Mouse (Mus musculus): Measurements from ENCODE around the gene Acbd7. TPM values are rescaled to one million over a fixed set of nuclear protein-coding genes. Genes with fewer than 3 reads are reported as not detected.

Acbd7 gene
- polyA plus RNA-seq (2016; fragmentation: Nextera tagmentation; extraction: Ambion mirVana), result 0.60 TPM in 1 of 2 replicates, not detected in the other

DNA sequence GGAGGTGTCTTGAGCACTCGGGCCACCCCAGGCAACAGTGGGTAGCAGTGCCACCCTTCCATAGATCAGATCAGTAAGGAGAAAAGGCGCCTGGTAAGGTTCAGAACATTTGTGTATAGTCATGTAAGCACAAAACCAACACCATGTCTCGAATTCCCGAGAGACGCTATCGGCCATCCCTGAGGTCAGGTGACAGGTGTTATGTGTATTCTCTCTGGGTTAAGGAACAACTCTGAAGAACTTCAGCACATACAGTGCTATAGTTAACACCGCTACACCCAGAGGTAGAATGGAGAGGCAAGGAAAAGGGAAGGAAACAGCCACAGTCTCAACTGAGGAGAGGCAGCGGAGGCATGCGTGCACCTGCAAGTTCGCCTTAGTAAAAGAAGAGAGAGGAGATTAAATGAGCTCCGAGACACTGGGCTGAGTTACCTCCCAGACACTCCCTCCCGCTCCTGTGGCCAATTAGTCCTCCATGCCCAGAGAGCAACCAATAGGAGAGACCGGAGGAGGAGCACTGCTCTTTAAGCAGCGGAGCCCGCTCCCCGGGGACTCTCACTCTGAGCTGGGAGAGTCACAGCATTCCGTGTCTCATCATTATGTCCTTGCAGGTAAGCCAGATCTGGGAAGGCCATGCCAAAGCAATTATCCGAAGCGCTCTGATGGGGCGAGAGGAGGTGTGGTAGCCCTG, at the start of gene Acbd7:
Acbd7 (plus strand) TSS at position 558 of the 691 bp plus-strand sequence.
- H3K4me3 ChIP-seq (replicated peaks), result peak within 1 kb of the TSS; percentile 16
- no peak within 1 kb of the TSS for H3K27ac ChIP-seq
- no peak for ATAC-seq (ENCODE audit: insufficient number of reproducible peaks, insufficient read depth, low FRiP score, low TSS enrichment, low read depth)
- no peak within 1 kb of the TSS for H3K9ac ChIP-seq (replicated peaks)
- peaks cover 21% of the 10 kb centered on the region for H3K27me3 ChIP-seq
- H3K9me3 ChIP-seq, result no peaks in the 10 kb centered on the region
- H3K4me1 ChIP-seq (replicated peaks), result peaks cover 18% of the 10 kb centered on the region
- H3K4me2 ChIP-seq, result peak within 1 kb of the TSS; percentile 48
- H3K36me3 ChIP-seq, result no peaks in the 10 kb centered on the region
- 5% methylated on average over 20 of the region's 20 CpGs for WGBS

GRCm38 (mm10) chr2:3286243-3286642, 49.7 kb upstream of the Acbd7 start:
- no peak overlapping the region for H3K9ac ChIP-seq (replicated peaks)
- 79% methylated on average over 2 of the region's 2 CpGs for WGBS

DNA sequence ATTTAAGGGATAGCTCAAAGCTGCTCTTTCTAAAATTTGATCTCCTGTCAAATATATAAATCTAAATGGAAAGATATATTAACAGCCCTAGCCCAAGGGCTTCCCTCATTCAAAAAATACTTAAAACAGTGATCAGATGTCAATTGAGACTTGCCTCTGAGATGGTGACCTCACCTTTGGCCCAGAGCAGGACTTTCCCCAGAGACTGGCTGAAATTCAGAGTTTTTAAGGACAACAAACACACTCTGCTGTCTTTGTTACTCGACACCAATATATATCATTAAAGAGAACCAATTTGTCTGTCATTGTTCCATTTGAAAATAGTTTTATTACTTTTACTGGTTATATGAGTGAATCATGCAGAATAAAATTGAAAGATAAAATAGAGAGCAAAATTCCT, 46.4 kb upstream of the Acbd7 start:
- H3K27ac ChIP-seq, result no peak overlapping the region
- no peaks in the 10 kb centered on the region for H3K36me3 ChIP-seq
- ATAC-seq (ENCODE audit: insufficient number of reproducible peaks, insufficient read depth, low FRiP score, low TSS enrichment, low read depth), result no peak

More at GRCm38 (mm10) chr2:3286243-3286642, 49.7 kb upstream of the Acbd7 start:
- no peak overlapping the region for H3K4me2 ChIP-seq
- no peaks in the 10 kb centered on the region for H3K27me3 ChIP-seq
- peaks cover 6% of the 10 kb centered on the region for H3K4me1 ChIP-seq (replicated peaks)
- no peak overlapping the region for H3K27ac ChIP-seq
- no peaks in the 10 kb centered on the region for H3K9me3 ChIP-seq
- H3K36me3 ChIP-seq, result no peaks in the 10 kb centered on the region
- H3K4me3 ChIP-seq (replicated peaks), result no peak overlapping the region
- ATAC-seq (ENCODE audit: insufficient number of reproducible peaks, insufficient read depth, low FRiP score, low TSS enrichment, low read depth), result no peak

GRCm38 (mm10) chr2:3292170-3292569, 43.8 kb upstream of the Acbd7 start:
- no peak overlapping the region for H3K27ac ChIP-seq
- no peak overlapping the region for H3K4me2 ChIP-seq
- no peaks in the 10 kb centered on the region for H3K9me3 ChIP-seq
- H3K36me3 ChIP-seq, result no peaks in the 10 kb centered on the region
- no peak for ATAC-seq (ENCODE audit: insufficient number of reproducible peaks, insufficient read depth, low FRiP score, low TSS enrichment, low read depth)
- H3K4me3 ChIP-seq (replicated peaks), result no peak overlapping the region
- no peak overlapping the region for H3K9ac ChIP-seq (replicated peaks)
- H3K4me1 ChIP-seq (replicated peaks), result no peaks in the 10 kb centered on the region
- 84% methylated on average over 1 of the region's 1 CpGs for WGBS
- H3K27me3 ChIP-seq, result no peaks in the 10 kb centered on the region

More for the DNA sequence above, 46.4 kb upstream of the Acbd7 start:
- no peaks in the 10 kb centered on the region for H3K27me3 ChIP-seq
- peaks cover 6% of the 10 kb centered on the region for H3K4me1 ChIP-seq (replicated peaks)
- H3K9ac ChIP-seq (replicated peaks), result no peak overlapping the region
- H3K4me3 ChIP-seq (replicated peaks), result no peak overlapping the region
- no peak overlapping the region for H3K4me2 ChIP-seq
- H3K9me3 ChIP-seq, result no peaks in the 10 kb centered on the region
- 83% methylated on average over 1 of the region's 1 CpGs for WGBS

DNA sequence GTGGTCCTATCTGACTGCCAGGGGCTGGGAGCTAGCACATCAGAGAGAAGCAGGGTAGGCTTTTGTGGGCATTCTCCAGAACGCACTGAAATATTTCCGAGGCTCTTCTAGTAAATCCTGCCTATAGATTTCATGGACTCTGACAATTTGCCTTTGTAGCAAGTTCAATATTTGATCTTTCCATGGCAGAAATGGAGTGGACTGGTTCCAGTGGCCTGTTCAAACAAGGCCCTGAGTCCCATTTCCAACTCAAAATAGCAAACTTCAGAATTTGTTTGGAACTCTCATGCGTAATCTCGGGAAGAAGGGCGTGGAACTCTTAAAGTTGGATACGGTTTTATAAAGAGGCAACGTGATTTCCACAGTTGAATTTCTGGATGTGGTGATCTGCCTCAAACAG, 40.1 kb upstream of the Acbd7 start:
- no peak overlapping the region for H3K9ac ChIP-seq (replicated peaks)
- H3K9me3 ChIP-seq, result no peaks in the 10 kb centered on the region
- no peak overlapping the region for H3K4me2 ChIP-seq
- H3K27ac ChIP-seq, result no peak overlapping the region
- no peaks in the 10 kb centered on the region for H3K27me3 ChIP-seq
- no peaks in the 10 kb centered on the region for H3K36me3 ChIP-seq
- no peak for ATAC-seq (ENCODE audit: insufficient number of reproducible peaks, insufficient read depth, low FRiP score, low TSS enrichment, low read depth)
- no peaks in the 10 kb centered on the region for H3K4me1 ChIP-seq (replicated peaks)
- 92% methylated on average over 7 of the region's 7 CpGs for whole genome bisulfite sequencing
- no peak overlapping the region for H3K4me3 ChIP-seq (replicated peaks)

GRCm38 (mm10) chr2:3305426-3306025, 30.4 kb upstream of the Acbd7 start:
- Histone ChIP-seq H3K9ac (replicated peaks) (no peak overlapping the region), H3K27me3 (no peaks in the 10 kb centered on the region), H3K4me3 (replicated peaks) (no peak overlapping the region), H3K9me3 (no peaks in the 10 kb centered on the region), H3K27ac (no peak overlapping the region), H3K36me3 (peaks cover 10% of the 10 kb centered on the region), H3K4me2 (no peak overlapping the region), H3K4me1 (replicated peaks) (no peaks in the 10 kb centered on the region)
- WGBS, result 85% methylated on average over 3 of the region's 3 CpGs
- ATAC-seq (ENCODE audit: insufficient number of reproducible peaks, insufficient read depth, low FRiP score, low TSS enrichment, low read depth), result no peak

DNA sequence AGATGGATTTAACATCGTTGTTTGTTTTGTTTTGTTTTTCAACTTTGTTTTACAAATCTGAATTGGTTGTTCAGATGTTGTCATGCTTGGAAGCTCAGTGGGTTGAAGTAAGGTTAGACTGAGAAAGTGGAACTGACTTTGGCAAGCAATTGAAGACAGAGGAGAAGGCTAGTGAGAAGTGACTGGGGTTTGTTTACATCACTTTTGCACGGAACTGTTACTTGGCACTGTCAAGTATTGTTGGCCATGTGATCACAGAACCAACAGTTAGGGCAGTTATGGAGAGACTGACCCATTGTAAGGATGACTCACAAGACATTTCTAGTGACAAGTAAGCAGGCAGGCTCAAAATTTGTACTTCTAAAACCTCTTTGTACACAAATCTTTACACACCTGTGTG, 12.8 kb upstream of the Acbd7 start:
- H3K27me3 ChIP-seq, result no peaks in the 10 kb centered on the region
- no peak overlapping the region for H3K9ac ChIP-seq (replicated peaks)
- H3K4me1 ChIP-seq (replicated peaks), result no peaks in the 10 kb centered on the region
- no peaks in the 10 kb centered on the region for H3K9me3 ChIP-seq
- H3K27ac ChIP-seq, result no peak overlapping the region
- ATAC-seq (ENCODE audit: insufficient number of reproducible peaks, insufficient read depth, low FRiP score, low TSS enrichment, low read depth), result no peak
- H3K4me3 ChIP-seq (replicated peaks), result no peak overlapping the region
- H3K36me3 ChIP-seq, result peaks cover 64% of the 10 kb centered on the region
- WGBS, result 84% methylated on average over 2 of the region's 2 CpGs
- no peak overlapping the region for H3K4me2 ChIP-seq

DNA sequence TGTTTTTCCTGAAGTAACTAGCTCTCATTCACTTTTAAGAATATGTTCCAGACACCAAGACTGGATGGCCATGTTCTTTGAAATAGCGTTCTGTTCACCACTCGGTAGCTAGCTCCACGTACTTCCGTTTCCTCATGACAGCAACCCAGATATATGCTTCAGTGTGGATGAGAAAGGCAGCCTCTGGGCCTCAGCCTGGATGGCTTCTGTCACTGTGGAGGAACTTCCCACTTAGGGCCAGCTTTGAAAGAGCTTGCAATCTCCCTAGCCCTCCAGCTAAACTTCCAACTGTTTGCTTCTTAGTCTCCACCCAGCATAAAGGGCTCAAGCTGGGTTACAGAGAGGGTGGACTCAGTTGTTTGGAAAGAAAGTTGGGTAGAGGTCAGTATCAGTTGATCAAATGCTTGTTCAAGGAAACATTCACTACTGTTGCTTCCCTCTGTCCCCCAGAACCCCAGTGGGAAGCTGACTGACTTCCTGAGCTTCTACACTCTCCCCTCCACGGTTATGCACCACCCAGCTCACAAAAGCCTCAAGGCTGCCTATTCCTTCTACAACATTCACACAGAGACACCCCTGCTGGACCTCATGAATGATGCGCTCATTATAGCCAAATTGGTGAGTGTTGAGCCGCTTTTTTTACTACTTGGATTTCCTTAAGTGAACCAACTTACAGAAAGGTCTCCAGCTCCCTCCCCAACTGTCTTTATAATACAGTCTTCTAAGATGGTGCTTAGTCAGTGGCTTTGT, 11.4 kb upstream of the Acbd7 start:
- Histone ChIP-seq H3K4me1 (replicated peaks) (no peaks in the 10 kb centered on the region), H3K27ac (no peak overlapping the region), H3K4me3 (replicated peaks) (no peak overlapping the region), H3K36me3 (peaks cover 70% of the 10 kb centered on the region), H3K9me3 (no peaks in the 10 kb centered on the region), H3K27me3 (no peaks in the 10 kb centered on the region), H3K9ac (replicated peaks) (no peak overlapping the region), H3K4me2 (no peak overlapping the region)
- 91% methylated on average over 7 of the region's 7 CpGs for WGBS
- ATAC-seq (ENCODE audit: insufficient number of reproducible peaks, insufficient read depth, low FRiP score, low TSS enrichment, low read depth), result no peak

DNA sequence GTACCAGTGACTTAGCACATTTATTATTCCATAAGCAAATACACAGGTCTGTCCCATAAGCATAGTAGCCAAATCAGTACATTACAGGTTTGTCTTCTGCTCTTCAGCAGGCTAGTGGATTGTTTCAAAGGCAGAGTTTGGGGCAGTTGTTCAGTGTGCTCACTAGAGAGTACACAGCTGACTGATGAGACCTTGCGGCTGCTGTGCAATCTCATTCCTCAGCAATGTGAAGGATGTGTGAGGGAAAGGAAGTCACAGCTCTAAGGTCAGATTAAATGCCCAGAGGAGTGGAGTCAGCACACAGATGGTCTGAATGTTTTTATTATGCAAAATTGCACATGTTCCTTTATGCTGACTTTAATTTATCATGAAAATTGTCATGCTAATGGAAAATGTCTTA, 9.4 kb upstream of the Acbd7 start:
- peaks cover 63% of the 10 kb centered on the region for H3K36me3 ChIP-seq
- WGBS, result 85% methylated on average over 1 of the region's 1 CpGs

GRCm38 (mm10) chr2:3327351-3327750, 8.6 kb upstream of the Acbd7 start:
- H3K27me3 ChIP-seq, result no peaks in the 10 kb centered on the region
- WGBS, result 59% methylated on average over 1 of the region's 1 CpGs
- H3K9me3 ChIP-seq, result no peaks in the 10 kb centered on the region
- H3K9ac ChIP-seq (replicated peaks), result no peak overlapping the region
- peaks cover 10% of the 10 kb centered on the region for H3K4me1 ChIP-seq (replicated peaks)
- peaks cover 58% of the 10 kb centered on the region for H3K36me3 ChIP-seq
- H3K27ac ChIP-seq, result no peak overlapping the region
- no peak overlapping the region for H3K4me3 ChIP-seq (replicated peaks)
- H3K4me2 ChIP-seq, result no peak overlapping the region
- no peak for ATAC-seq (ENCODE audit: insufficient number of reproducible peaks, insufficient read depth, low FRiP score, low TSS enrichment, low read depth)

More for the DNA sequence above, 9.4 kb upstream of the Acbd7 start:
- H3K4me2 ChIP-seq, result no peak overlapping the region
- H3K4me1 ChIP-seq (replicated peaks), result peaks cover 6% of the 10 kb centered on the region
- H3K9ac ChIP-seq (replicated peaks), result no peak overlapping the region
- no peak overlapping the region for H3K4me3 ChIP-seq (replicated peaks)
- H3K9me3 ChIP-seq, result no peaks in the 10 kb centered on the region
- H3K27ac ChIP-seq, result no peak overlapping the region
- H3K27me3 ChIP-seq, result no peaks in the 10 kb centered on the region
- no peak for ATAC-seq (ENCODE audit: insufficient number of reproducible peaks, insufficient read depth, low FRiP score, low TSS enrichment, low read depth)

DNA sequence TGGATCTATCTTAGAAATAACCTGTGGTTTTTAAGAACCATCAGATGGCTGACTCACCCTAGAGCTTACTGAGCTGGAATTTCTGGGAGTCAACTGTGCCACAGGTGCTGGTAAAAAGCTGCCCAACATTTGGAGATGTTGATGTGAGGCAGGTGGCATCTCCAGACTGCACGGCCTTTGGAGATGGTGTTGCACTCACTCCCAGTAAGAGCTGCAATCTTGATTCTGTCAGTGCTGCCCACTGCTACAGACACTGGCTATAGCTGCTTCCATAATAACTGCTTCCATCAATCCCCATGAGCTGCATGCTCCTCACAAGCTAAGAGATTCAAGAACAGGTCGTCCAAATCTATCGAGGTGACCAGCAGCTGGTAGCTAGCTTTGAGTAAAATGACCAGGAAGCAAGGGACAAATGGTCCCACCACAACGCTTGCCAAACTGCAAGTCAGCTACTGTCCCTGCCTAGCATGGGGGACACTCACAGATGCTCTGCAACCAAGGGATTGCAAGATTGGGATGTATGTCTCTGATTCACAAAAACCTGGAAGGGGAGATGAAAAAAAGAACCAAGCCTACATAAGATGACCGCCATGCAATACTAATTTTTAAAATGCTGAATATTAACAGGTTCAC, 4.8 kb upstream of the Acbd7 start:
- peak overlapping the region; percentile 68 for H3K4me2 ChIP-seq
- no peak overlapping the region for H3K27ac ChIP-seq
- H3K4me1 ChIP-seq (replicated peaks), result peaks cover 18% of the 10 kb centered on the region
- no peaks in the 10 kb centered on the region for H3K9me3 ChIP-seq
- no peak overlapping the region for H3K9ac ChIP-seq (replicated peaks)
- H3K27me3 ChIP-seq, result peaks cover 9% of the 10 kb centered on the region
- WGBS, result 79% methylated on average over 5 of the region's 5 CpGs
- peak overlapping the region; percentile 67 for H3K4me3 ChIP-seq (replicated peaks)
- ATAC-seq (ENCODE audit: insufficient number of reproducible peaks, insufficient read depth, low FRiP score, low TSS enrichment, low read depth), result no peak
- peaks cover 28% of the 10 kb centered on the region for H3K36me3 ChIP-seq
